Mouse (Mus musculus): ENCODE data around the gene Cmip. TPM values are rescaled to one million over a fixed set of nuclear protein-coding genes. Genes with fewer than 3 reads are reported as not detected.

Gene Cmip
- polyA plus RNA-seq, 1 experiment, result 53.1 TPM

DNA sequence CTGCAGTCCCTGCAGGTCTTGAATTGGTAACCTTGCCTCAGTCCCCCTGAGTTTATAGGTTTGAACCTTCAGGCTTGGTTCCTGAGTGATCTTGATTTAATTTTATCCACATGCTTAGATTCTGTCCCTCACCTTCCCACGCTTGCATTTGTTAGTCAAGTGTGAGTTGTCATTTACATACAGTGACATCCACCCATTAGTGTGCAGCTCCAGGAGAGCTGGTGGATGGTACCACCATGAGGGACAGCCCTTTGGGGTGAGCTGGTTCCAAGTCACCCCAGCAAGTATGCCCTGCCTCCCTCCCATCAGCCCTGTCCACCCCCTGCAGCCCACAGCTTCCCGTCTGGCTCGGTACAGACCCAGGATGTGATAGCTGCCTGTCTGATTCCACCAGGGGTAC lies 117.2 kb downstream of the Cmip start:
- WGBS, result 82% methylated on average over 3 of the region's 3 CpGs
- H3K4me1 ChIP-seq (ENCODE audit: control insufficient read depth, insufficient read depth, low read length), result peaks cover 23% of the 10 kb centered on the region
- DNase-seq, result no peak
- TF ChIP-seq POLR2A (IDR thresholded peaks at IDR 0.05; ENCODE audit: borderline replicate concordance, extremely low read depth, low read depth, low read length) (no peak), CTCF (IDR thresholded peaks at IDR 0.05; ENCODE audit: insufficient read depth, low read length) (no peak)
- no peak overlapping the region for H3K4me3 ChIP-seq (replicated peaks; ENCODE audit: extremely low read depth, low read depth, low read length)

DNA sequence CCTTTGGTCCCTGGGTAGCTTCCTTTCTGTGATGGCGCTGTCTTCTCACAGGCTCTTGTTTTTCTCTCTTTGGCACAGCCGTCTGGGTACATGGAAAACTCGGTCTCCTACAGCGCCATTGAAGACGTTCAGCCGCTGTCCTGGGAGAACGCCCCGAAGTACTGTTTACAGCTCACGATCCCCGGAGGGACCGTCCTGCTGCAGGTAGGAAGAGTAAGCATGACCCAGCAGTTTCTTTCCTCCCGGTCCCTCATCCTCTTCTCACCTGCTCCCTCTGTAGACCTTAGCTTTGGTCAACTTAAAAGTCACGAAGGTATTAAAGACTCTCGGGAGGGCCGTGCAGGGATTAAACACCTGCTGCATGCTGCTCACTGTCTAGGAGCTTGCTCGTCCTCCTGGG lies 120.1 kb downstream of the Cmip start:
- Histone ChIP-seq H3K4me1 (ENCODE audit: control insufficient read depth, insufficient read depth, low read length) (peaks cover 14% of the 10 kb centered on the region), H3K4me3 (replicated peaks; ENCODE audit: extremely low read depth, low read depth, low read length) (no peak overlapping the region)
- no peak for DNase-seq
- WGBS, result 84% methylated on average over 16 of the region's 16 CpGs
- no peak for TF ChIP-seq CTCF (IDR thresholded peaks at IDR 0.05; ENCODE audit: insufficient read depth, low read length)
- no peak for TF ChIP-seq POLR2A (IDR thresholded peaks at IDR 0.05; ENCODE audit: borderline replicate concordance, extremely low read depth, low read depth, low read length)

DNA sequence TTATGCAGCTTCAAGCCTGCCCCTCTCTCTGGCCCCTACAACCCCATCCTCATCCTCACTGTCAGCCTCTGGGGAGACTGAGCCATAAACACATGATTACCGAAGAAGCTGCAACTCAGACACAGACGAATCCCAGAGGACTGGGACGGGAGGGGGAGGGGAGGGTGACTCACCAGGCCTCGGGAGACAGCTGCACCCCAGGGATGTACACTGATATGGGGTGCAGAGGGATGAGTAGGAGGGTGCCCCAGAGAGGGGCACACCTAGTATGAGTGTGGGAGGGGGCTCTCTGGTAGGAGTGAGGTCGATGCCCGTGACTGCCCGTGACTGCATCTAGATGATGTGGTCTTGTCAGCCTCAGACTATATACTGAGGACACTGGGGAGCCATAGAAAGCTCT lies 121.8 kb downstream of the Cmip start:
- no peak for TF ChIP-seq CTCF (IDR thresholded peaks at IDR 0.05; ENCODE audit: insufficient read depth, low read length)
- TF ChIP-seq POLR2A (IDR thresholded peaks at IDR 0.05; ENCODE audit: borderline replicate concordance, extremely low read depth, low read depth, low read length), result no peak
- Histone ChIP-seq H3K4me3 (replicated peaks; ENCODE audit: extremely low read depth, low read depth, low read length) (no peak overlapping the region), H3K4me1 (ENCODE audit: control insufficient read depth, insufficient read depth, low read length) (peaks cover 14% of the 10 kb centered on the region)
- 75% methylated on average over 7 of the region's 7 CpGs for WGBS
- no peak for DNase-seq

DNA sequence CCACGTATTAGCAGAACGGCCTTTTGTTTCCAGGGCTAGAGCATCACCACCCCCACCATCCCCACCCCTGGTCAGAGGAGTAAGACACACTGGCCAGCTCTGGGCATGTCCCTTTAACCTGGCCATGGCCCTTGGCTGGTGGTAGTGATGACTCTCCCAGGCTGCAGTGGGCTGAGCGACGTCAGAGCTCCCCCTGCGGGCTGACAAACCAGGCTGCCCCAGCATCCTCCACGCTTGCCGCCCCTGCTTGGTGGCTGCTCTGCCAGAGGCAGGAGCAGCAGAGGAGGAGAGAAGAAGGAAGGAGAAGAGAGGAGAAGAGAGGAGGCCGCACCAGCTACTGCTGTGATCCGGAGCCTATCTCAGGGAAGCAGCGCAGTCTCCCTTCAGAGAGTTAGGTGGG lies 122.3 kb downstream of the Cmip start:
- peak; percentile 55 for DNase-seq
- WGBS, result 58% methylated on average over 10 of the region's 10 CpGs
- H3K4me1 ChIP-seq (ENCODE audit: control insufficient read depth, insufficient read depth, low read length), result peaks cover 16% of the 10 kb centered on the region
- no peak for TF ChIP-seq POLR2A (IDR thresholded peaks at IDR 0.05; ENCODE audit: borderline replicate concordance, extremely low read depth, low read depth, low read length)
- TF ChIP-seq CTCF (IDR thresholded peaks at IDR 0.05; ENCODE audit: insufficient read depth, low read length), result peak; percentile 44
- no peak overlapping the region for H3K4me3 ChIP-seq (replicated peaks; ENCODE audit: extremely low read depth, low read depth, low read length)

DNA sequence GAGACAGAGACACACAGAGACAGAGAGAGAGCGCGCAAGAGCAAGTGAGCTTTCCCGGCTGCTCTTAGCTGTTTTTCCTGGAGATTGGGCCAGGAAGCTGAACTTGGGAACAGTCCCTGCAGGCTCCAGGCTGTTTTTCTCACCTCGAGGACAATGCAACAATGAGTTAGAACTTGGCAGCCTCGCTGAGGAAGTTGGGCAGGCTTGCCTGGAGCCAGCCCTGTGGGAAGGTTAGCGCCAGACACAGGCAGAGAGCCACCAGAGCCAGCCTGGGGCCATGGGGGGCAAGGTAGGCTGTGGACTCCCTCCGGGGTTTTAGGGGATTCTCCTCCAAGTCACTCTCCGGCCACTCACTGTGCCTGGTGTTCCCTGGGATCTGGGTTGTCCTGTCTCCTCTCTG lies 123.9 kb downstream of the Cmip start:
- Histone ChIP-seq H3K4me3 (replicated peaks; ENCODE audit: extremely low read depth, low read depth, low read length) (no peak overlapping the region), H3K4me1 (ENCODE audit: control insufficient read depth, insufficient read depth, low read length) (peaks cover 16% of the 10 kb centered on the region)
- peak; percentile 52 for DNase-seq
- no peak for TF ChIP-seq CTCF (IDR thresholded peaks at IDR 0.05; ENCODE audit: insufficient read depth, low read length)
- 0 out of 2 replicates have a peak, but pooled peaks have one; percentile 4 for TF ChIP-seq POLR2A (IDR thresholded peaks at IDR 0.05; ENCODE audit: borderline replicate concordance, extremely low read depth, low read depth, low read length)
- 29% methylated on average over 8 of the region's 8 CpGs for WGBS

DNA sequence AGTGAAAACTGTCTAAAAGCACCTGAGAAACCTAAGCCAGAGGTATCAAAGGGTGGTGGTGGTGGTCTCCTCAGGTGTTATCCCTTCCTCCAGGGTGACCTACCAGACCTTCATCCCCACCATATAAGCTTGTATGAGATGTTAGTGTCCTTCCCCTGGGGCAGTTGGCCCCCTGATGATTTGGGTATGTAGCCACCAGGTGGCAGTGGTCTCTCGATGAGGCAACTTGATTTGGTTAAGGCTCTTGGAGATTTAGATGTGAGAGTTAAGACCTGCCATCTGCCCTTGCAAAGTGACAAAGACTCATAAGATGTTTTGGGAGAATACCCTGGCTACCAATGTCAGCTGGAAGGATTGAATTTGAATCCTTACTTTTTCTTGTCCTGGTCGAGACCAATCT lies 129.3 kb downstream of the Cmip start:
- 61% methylated on average over 2 of the region's 2 CpGs for WGBS

DNA sequence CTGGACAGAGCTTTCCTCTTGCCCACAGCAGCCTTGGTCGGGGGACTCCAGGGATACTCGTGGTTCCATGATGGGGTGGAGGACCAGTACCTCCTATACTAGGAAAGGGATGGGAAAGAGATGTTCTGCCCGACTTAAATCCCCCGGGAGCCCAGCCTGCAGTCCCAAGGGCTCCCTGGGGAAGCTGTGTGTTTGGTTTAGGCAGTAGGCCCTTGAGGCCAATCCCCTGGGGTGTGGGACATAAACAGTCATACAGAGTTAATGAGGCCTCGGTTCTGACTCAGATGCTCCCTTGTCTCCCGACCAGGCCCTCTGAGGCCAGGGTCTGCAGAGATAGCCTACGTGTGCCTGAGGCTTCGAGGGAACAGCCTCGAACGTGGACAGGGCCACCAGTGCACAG lies 130.8 kb downstream of the Cmip start:
- DNase-seq, result no peak
- H3K4me1 ChIP-seq (ENCODE audit: control insufficient read depth, insufficient read depth, low read length), result peaks cover 2% of the 10 kb centered on the region; the same call in 1 of the 2 replicates
- no peak for TF ChIP-seq CTCF (IDR thresholded peaks at IDR 0.05; ENCODE audit: insufficient read depth, low read length)
- no peak for TF ChIP-seq POLR2A (IDR thresholded peaks at IDR 0.05; ENCODE audit: borderline replicate concordance, extremely low read depth, low read depth, low read length)
- no peak overlapping the region for H3K4me3 ChIP-seq (replicated peaks; ENCODE audit: extremely low read depth, low read depth, low read length)
- 66% methylated on average over 10 of the region's 10 CpGs for WGBS

More for the DNA sequence above, 129.3 kb downstream of the Cmip start:
- no peak for DNase-seq
- Histone ChIP-seq H3K4me3 (replicated peaks; ENCODE audit: extremely low read depth, low read depth, low read length) (no peak overlapping the region), H3K4me1 (ENCODE audit: control insufficient read depth, insufficient read depth, low read length) (peaks cover 6% of the 10 kb centered on the region; the same call in 1 of the 2 replicates)
- TF ChIP-seq CTCF (IDR thresholded peaks at IDR 0.05; ENCODE audit: insufficient read depth, low read length), result peak; percentile 61
- no peak for TF ChIP-seq POLR2A (IDR thresholded peaks at IDR 0.05; ENCODE audit: borderline replicate concordance, extremely low read depth, low read depth, low read length)

DNA sequence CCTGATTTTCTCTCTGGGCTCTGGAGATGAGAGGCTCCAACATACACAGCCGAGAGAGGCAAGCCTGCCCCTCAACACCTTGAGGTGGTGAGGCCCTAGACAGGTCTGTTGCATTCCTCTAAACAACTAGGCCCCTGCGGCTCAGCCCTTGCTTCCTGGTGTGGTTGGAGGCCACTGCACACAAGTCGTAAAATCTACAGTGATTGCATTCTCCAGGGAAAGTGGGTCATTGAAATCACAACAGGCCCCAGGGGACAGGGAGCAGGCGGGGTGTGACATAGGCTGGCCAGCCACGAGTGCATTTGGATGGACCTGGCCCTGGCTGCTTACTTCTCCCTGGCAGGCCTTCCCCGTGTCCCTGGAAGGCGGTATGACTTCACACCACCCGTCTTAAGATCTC lies 131.5 kb downstream of the Cmip start:
- 53% methylated on average over 8 of the region's 8 CpGs for WGBS

DNA sequence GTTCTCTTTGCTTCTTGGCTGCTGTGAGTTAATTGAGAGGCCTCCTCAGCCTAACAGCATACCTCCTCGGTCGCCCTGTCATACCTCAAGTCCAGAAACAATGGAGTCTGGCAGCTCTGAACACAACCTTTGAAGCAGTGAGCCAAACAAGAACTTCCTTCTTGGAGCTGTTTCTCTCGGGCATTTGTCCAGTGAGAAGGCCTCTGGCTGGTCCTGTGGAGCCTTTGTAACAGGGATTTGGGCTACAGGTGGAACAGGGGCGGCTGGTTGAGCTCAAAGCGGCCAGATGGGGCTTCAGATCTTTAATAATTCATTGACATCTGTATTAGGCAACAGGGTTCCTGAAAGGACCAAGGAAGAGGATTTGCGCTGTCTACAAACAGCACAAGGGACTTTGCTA lies 137.0 kb downstream of the Cmip start:
- DNase-seq, result no peak
- TF ChIP-seq CTCF (IDR thresholded peaks at IDR 0.05; ENCODE audit: insufficient read depth, low read length) (no peak), POLR2A (IDR thresholded peaks at IDR 0.05; ENCODE audit: borderline replicate concordance, extremely low read depth, low read depth, low read length) (no peak)
- Histone ChIP-seq H3K4me1 (ENCODE audit: control insufficient read depth, insufficient read depth, low read length) (no peaks in the 10 kb centered on the region), H3K4me3 (replicated peaks; ENCODE audit: extremely low read depth, low read depth, low read length) (no peak overlapping the region)
- 56% methylated on average over 6 of the region's 6 CpGs for WGBS

More for the DNA sequence above, 131.5 kb downstream of the Cmip start:
- TF ChIP-seq CTCF (IDR thresholded peaks at IDR 0.05; ENCODE audit: insufficient read depth, low read length), result no peak
- TF ChIP-seq POLR2A (IDR thresholded peaks at IDR 0.05; ENCODE audit: borderline replicate concordance, extremely low read depth, low read depth, low read length), result no peak
- H3K4me3 ChIP-seq (replicated peaks; ENCODE audit: extremely low read depth, low read depth, low read length), result no peak overlapping the region
- peaks cover 2% of the 10 kb centered on the region; the same call in 1 of the 2 replicates for H3K4me1 ChIP-seq (ENCODE audit: control insufficient read depth, insufficient read depth, low read length)
- DNase-seq, result no peak

DNA sequence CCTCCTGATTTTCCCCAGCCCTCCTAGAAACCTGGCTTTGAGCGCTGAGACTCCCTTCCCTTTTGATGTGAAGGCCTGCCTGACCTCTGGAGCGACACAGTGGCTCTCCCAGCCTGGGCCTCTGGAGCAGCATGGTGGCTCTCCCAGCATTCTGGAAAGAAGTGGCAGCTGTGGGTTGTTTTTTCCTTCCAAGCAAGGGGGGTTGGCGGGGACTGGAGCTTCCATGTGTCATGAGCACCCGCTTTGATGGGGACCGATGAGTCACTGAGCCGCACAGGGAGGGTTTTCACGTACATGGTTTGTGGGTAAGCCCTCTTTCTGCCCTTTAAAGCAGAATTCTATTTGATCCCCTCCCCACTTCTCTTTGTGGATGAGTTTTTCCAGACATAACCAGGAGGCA lies 138.2 kb downstream of the Cmip start:
- H3K4me3 ChIP-seq (replicated peaks; ENCODE audit: extremely low read depth, low read depth, low read length), result no peak overlapping the region
- TF ChIP-seq CTCF (IDR thresholded peaks at IDR 0.05; ENCODE audit: insufficient read depth, low read length) (no peak), POLR2A (IDR thresholded peaks at IDR 0.05; ENCODE audit: borderline replicate concordance, extremely low read depth, low read depth, low read length) (no peak)
- 76% methylated on average over 7 of the region's 7 CpGs for WGBS

More for the DNA sequence above, 138.2 kb downstream of the Cmip start:
- no peaks in the 10 kb centered on the region for H3K4me1 ChIP-seq (ENCODE audit: control insufficient read depth, insufficient read depth, low read length)
- DNase-seq, result no peak
